Mouse (Mus musculus): Measurements from ENCODE around the gene Tmod4. TPM values are rescaled to one million over a fixed set of nuclear protein-coding genes. Genes with fewer than 3 reads are reported as not detected.
A peak's percentile ranks its signal among the peaks of the same experiment; 100 is the strongest.
"Not testable (repeated sequence)": the region's sequence is repeated elsewhere in the genome, so short reads cannot be mapped to it uniquely, and the experiment has no call there.

Gene Tmod4
- polyA plus RNA-seq (2015; fragmentation: Nextera tagmentation; extraction: Ambion mirVana) = 0.72 and 0.81 TPM in 2 replicates

DNA sequence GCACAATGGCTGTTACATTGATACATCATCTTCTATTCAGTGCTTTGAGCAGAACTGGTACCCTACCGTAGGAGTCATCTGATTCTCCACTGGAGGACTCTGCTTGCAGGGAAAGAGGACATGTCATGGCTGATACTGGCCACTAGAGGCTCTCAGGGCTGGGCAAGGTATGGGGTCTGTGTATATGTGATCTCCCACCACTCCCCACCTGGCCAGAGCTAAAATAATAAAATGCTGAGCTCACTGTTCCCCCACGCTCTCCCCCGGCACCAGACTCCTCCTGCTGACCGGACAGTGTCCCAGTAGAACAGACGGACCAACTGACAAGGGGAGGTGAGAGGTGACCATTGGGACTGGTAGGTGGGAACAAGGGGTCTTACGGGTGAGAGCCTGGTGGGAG is at the start of gene Tmod4:
Tmod4 (plus strand) TSS at position 231 of the 400 bp plus-strand sequence.
- peaks cover 14% of the 10 kb centered on the region for H3K4me1 ChIP-seq
- 65% methylated on average over 6 of the region's 6 CpGs for WGBS

DNA sequence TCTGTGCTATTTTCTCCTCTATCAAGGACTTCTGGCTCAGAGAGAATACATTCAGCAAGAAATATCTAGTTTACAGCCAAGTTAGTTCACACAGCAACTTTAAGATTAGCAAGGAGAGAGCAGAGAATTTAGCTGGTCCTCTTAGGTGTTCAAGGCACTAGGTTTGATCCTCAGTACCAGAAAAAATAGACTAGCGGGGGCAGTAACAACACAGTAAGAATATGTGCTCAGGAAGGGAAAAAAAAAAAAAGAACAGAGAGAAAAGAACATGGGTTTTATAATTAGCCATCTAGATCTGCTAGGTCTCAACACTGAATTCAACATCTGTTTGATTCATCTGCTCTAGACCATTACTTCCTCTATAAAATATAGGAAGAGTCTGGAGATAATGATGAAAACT is 36.2 kb upstream of the Tmod4 start:
- H3K9me3 ChIP-seq (replicated peaks) = no peaks in the 10 kb centered on the region
- no peak overlapping the region for H3K27ac ChIP-seq
- H3K4me2 ChIP-seq = no peak overlapping the region
- no peaks in the 10 kb centered on the region for H3K27me3 ChIP-seq
- H3K9ac ChIP-seq = no peak overlapping the region
- H3K36me3 ChIP-seq (ENCODE audit: poor library complexity, severe bottlenecking) = peaks cover 6% of the 10 kb centered on the region; the same call in 1 of the 2 replicates
- ATAC-seq = no peak
- 96% methylated on average over 1 of the region's 1 CpGs for WGBS
- H3K4me3 ChIP-seq = no peak overlapping the region
- no peaks in the 10 kb centered on the region for H3K4me1 ChIP-seq

More for the DNA sequence above, at the start of gene Tmod4:
- Histone ChIP-seq H3K27ac (0 out of 2 replicates have a peak within 1 kb of the TSS, but pooled peaks have one; percentile 63), H3K36me3 (ENCODE audit: poor library complexity, severe bottlenecking) (peaks cover 49% of the 10 kb centered on the region), H3K9ac (no peak within 1 kb of the TSS; the same call in 1 of the 2 replicates), H3K27me3 (no peaks in the 10 kb centered on the region), H3K9me3 (replicated peaks) (no peaks in the 10 kb centered on the region), H3K4me2 (no peak within 1 kb of the TSS), H3K4me3 (no peak within 1 kb of the TSS)
- ATAC-seq = peak; percentile 47; the same call in 1 of the 2 replicates

DNA sequence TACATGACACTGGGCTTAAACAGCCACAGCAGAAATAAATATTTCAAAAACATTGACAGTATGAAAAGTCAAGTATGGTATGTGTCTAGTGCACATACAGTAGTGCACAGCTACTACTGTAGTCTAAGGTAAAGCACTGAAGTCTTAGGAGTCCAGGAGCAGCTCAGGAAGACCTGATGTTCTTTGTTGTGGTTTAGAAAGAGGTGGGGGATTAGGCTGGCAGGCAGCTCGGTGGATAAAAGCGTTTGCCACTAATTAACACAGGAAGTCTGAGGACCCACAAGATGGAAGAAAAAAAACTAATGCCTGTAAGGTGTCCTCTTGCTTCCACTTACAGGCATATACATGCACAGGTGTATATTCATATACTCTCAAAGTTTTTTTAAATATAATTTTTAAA is 23.4 kb upstream of the Tmod4 start:
- no peak for ATAC-seq
- H3K27ac ChIP-seq = no peak overlapping the region
- no peak overlapping the region for H3K9ac ChIP-seq
- peaks cover 24% of the 10 kb centered on the region for H3K36me3 ChIP-seq (ENCODE audit: poor library complexity, severe bottlenecking)
- no peaks in the 10 kb centered on the region for H3K9me3 ChIP-seq (replicated peaks)
- WGBS = 4% methylated on average over 2 of the region's 2 CpGs
- H3K4me2 ChIP-seq = no peak overlapping the region
- no peak overlapping the region for H3K4me3 ChIP-seq
- H3K4me1 ChIP-seq = peaks cover 20% of the 10 kb centered on the region
- H3K27me3 ChIP-seq = no peaks in the 10 kb centered on the region

DNA sequence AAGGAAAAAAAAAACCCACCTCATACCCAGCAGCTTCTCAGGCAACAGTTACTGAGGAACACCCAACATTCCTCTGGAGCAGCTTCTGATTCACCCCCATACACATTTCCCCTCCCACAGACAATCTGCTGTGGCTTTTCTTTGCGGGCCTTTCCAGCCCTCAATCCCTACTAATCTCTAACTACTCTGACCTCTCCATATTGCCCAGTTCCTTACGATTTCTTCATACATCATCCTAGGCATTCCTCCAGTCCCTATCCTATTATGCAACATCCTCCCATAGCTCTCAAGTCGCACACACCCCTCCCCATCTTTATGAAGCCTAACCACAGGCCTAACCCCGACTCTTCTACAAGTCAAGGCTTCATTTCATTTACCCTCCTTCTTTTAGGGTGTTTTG is 19.2 kb upstream of the Tmod4 start:
- WGBS = 83% methylated on average over 4 of the region's 4 CpGs
- H3K27ac ChIP-seq = no peak overlapping the region
- ATAC-seq = no peak
- no peaks in the 10 kb centered on the region for H3K9me3 ChIP-seq (replicated peaks)
- peak overlapping the region; percentile 94 for H3K9ac ChIP-seq
- peaks cover 20% of the 10 kb centered on the region for H3K4me1 ChIP-seq
- H3K36me3 ChIP-seq (ENCODE audit: poor library complexity, severe bottlenecking) = 0 out of 2 replicates have a peak, but pooled peaks cover 11% of the 10 kb centered on the region
- peak overlapping the region; percentile 85 for H3K4me2 ChIP-seq
- no peaks in the 10 kb centered on the region for H3K27me3 ChIP-seq
- peak overlapping the region; percentile 100 for H3K4me3 ChIP-seq

DNA sequence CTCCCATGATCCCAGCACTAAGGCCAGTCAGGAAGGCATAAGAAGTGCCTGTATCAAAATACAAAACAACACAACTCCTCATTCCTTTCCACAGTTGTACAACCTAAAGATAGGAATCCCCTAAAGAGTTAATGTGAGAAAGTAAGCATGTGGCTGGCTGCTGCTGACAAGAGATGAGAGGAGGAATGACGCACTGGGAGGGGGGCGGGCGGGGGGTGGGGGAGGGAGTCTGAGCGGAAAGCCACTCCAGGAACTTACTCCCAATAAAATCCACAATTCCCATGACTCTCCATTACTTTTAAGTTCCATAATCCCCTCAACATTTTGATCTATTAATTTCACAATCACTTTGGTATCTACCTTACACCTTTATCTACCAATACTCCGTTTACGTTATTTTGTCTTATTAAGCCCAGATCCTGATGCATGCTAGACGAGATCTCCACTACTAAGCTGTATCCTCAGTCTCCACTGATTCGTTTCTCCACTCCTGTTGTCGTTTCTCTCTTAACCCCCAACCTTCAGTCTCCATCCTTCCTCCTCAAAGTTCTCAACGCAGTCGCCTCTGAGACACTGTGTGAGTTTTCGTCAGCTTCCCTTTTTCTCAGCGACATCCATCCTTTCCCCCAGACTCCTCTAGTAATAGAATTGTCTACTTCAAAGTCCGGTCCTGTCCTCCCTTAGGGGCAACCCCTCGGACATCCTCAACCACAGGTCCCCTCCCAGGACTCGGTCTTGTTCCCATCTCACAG is 18.5 kb upstream of the Tmod4 start:
- WGBS = under 1% methylated on average over 16 of the region's 16 CpGs
- H3K9me3 ChIP-seq (replicated peaks) = no peaks in the 10 kb centered on the region
- ATAC-seq = no peak

DNA sequence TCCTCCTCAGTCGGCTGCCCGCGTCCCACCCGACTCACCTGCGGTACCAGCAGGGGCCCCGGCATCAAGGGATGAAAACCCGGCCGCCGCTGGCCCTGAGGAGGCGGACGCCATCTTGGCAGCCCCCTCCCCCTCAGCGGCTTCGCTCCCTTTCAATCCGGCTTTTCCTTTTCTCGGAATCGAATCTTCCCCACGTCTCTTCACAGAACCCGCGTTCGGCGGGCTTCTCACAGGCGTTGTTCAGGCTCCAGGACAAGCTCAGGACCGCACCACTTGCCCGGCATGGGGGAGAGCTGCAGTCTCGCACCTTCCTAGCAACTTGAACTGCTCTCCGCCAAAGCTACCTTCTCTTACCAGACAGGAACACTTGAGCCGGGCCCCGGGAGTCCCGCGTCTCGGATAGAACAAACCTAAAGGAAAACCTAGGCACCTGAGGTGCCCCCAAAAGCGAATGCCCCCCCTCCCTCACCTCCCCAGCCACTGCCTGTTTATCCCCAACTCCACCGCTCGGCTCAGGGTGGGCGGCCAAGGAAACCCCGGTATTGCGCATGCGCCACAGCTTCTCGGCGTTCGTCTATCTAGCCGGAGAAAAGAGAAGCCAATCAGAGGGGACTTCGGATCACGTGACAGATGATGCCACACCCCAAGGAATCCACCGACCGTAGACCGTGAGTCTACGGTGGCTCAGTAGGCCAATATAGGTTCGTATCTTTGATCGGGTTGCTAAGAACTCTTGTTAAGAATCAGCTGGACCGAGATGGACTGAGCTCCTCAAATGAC is 17.7 kb upstream of the Tmod4 start, which contains the start of gene Pip5k1a:
Pip5k1a (minus strand) TSS at position 593 of the 780 bp plus-strand sequence.
- Histone ChIP-seq H3K27ac (peak within 1 kb of the TSS; percentile 82), H3K9ac (peak within 1 kb of the TSS; percentile 94), H3K4me3 (peak within 1 kb of the TSS; percentile 100), H3K36me3 (ENCODE audit: poor library complexity, severe bottlenecking) (0 out of 2 replicates have a peak, but pooled peaks cover 7% of the 10 kb centered on the region), H3K4me2 (peak within 1 kb of the TSS; percentile 85), H3K4me1 (peaks cover 17% of the 10 kb centered on the region), H3K27me3 (no peaks in the 10 kb centered on the region), H3K9me3 (replicated peaks) (no peaks in the 10 kb centered on the region)
- under 1% methylated on average over 51 of the region's 51 CpGs for WGBS
- peak; percentile 92 for ATAC-seq

More for the DNA sequence above, 18.5 kb upstream of the Tmod4 start:
- Histone ChIP-seq H3K4me2 (peak overlapping the region; percentile 85), H3K27ac (peak overlapping the region; percentile 82), H3K4me1 (peaks cover 20% of the 10 kb centered on the region), H3K9ac (peak overlapping the region; percentile 94), H3K27me3 (no peaks in the 10 kb centered on the region), H3K4me3 (peak overlapping the region; percentile 100), H3K36me3 (ENCODE audit: poor library complexity, severe bottlenecking) (0 out of 2 replicates have a peak, but pooled peaks cover 11% of the 10 kb centered on the region)

DNA sequence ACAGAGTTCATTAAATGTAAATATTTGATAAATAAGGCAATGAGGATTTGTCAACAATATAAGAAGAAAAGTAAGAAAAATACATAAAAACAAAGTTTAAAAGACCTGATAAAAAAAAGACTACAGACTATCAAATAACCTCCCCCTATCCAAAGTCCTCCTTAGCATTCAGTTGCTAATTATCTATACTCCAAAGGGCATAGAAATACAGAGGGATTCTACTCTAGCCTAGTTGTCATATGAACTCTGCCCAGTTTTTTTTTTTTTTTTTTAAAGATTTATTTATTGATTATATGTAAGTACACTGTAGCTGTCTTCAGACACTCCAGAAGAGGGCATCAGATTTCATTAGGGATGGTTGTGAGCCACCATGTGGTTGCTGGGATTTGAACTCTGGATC is 17.0 kb upstream of the Tmod4 start:
- H3K27me3 ChIP-seq; ATAC-seq; H3K27ac ChIP-seq; H3K9ac ChIP-seq; H3K36me3 ChIP-seq (ENCODE audit: poor library complexity, severe bottlenecking); H3K9me3 ChIP-seq (replicated peaks): not testable (repeated sequence)
- Histone ChIP-seq H3K4me2 (peak overlapping the region; percentile 63), H3K4me3 (peak overlapping the region; percentile 100), H3K4me1 (peaks cover 17% of the 10 kb centered on the region)

DNA sequence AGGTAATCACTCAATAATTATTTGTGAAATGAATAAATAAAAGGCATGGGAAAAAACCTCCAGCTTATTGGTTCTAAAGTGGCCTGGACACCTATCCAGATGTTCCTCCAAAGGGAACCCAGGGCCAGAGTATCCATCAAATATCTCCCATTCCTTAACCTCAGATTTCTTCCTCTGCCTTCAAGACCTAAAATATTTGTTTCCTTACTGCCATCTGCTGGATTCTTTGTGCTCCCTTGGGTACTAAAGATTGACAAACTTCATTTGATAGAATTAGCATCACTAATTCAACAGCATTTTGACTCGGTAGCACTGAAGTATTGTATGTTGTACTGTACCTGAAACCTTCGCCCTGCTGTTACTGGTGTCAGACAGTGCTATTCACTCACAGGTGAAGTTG is 16.4 kb upstream of the Tmod4 start:
- H3K9ac ChIP-seq = no peak overlapping the region
- H3K4me3 ChIP-seq = no peak overlapping the region
- H3K4me2 ChIP-seq = no peak overlapping the region
- WGBS = 70% methylated on average over 2 of the region's 2 CpGs
- no peak overlapping the region for H3K27ac ChIP-seq
- H3K27me3 ChIP-seq = no peaks in the 10 kb centered on the region
- H3K4me1 ChIP-seq = peaks cover 21% of the 10 kb centered on the region
- ATAC-seq = no peak
- 0 out of 2 replicates have a peak, but pooled peaks cover 4% of the 10 kb centered on the region for H3K36me3 ChIP-seq (ENCODE audit: poor library complexity, severe bottlenecking)
- no peaks in the 10 kb centered on the region for H3K9me3 ChIP-seq (replicated peaks)

DNA sequence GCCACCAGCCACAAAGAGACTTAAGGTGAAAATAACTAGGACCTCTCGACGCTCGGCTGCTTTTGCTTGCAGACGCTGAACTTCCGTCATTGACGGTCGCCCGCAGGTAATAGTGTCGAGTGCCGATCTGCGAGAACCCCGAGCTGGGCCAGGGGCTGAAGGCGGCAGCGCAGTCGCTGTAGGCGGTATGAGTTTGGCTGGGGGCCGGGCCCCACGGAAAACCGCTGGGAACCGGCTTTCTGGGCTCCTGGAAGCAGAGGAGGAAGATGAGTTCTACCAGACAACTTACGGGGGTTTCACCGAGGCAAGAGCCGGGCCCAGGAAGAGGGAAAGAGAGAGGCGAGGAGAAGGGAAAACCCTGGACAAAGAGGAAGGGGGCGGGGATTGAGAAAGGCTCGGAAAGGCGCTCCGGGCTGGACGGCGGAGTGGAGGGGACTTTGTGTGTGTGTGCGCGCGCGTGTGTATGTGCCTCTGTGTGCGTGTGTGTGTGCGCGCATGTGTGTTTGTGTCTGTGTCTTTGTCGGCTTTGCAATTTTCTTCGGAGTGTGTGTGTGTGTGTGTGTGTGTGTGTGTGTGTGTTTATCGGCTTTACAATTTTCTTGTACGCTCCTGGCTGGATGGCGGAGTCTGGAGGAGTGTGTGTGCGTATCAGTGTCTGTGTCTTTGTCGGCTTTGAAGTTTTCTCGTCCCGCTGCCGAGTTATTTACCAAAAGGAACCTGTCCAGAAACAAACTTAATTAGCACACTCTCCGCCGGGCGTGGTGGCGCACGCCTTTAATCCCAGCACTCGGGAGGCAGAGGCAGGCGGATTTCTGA is 13.2 kb upstream of the Tmod4 start, which contains the start of gene Vps72:
Vps72 (plus strand) TSS at position 112 of the 816 bp plus-strand sequence.
- WGBS = under 1% methylated on average over 54 of the region's 54 CpGs
- H3K9ac ChIP-seq = peak within 1 kb of the TSS; percentile 84
- H3K27me3 ChIP-seq = no peaks in the 10 kb centered on the region
- no peaks in the 10 kb centered on the region for H3K9me3 ChIP-seq (replicated peaks)
- peak within 1 kb of the TSS; percentile 79 for H3K4me3 ChIP-seq
- H3K4me1 ChIP-seq = peaks cover 9% of the 10 kb centered on the region
- H3K27ac ChIP-seq = peak within 1 kb of the TSS; percentile 98
- H3K4me2 ChIP-seq = peak within 1 kb of the TSS; percentile 55
- peaks cover 17% of the 10 kb centered on the region for H3K36me3 ChIP-seq (ENCODE audit: poor library complexity, severe bottlenecking)
- peak; percentile 73 for ATAC-seq

DNA sequence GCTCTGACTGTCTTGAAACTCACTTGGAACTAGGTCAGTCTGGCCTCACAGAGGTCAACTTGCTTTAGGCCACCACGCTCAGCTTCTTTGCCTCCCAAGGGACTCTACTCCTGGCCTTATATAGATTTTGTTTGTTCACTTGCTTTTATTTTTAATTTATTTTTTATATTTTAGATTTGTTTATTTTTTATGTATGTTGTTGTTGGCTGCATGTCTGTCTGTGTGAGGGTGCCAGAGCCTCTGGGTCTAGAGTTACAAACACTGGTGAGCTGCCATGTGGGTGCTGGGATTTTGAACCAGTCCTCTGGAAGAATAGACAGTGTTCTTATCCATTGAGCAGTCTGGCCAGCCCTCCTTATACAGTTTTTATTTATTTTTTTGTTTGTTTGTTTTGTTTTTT is 11.5 kb upstream of the Tmod4 start:
- H3K36me3 ChIP-seq (ENCODE audit: poor library complexity, severe bottlenecking) = peaks cover 27% of the 10 kb centered on the region
- ATAC-seq = no peak
- H3K9me3 ChIP-seq (replicated peaks) = no peaks in the 10 kb centered on the region
- H3K9ac ChIP-seq = peak overlapping the region; percentile 44; the same call in 1 of the 2 replicates
- no peaks in the 10 kb centered on the region for H3K27me3 ChIP-seq
- WGBS = 100% methylated on average over 1 of the region's 1 CpGs
- peaks cover 9% of the 10 kb centered on the region for H3K4me1 ChIP-seq
- no peak overlapping the region for H3K27ac ChIP-seq
- peak overlapping the region; percentile 55 for H3K4me2 ChIP-seq
- H3K4me3 ChIP-seq = peak overlapping the region; percentile 79

DNA sequence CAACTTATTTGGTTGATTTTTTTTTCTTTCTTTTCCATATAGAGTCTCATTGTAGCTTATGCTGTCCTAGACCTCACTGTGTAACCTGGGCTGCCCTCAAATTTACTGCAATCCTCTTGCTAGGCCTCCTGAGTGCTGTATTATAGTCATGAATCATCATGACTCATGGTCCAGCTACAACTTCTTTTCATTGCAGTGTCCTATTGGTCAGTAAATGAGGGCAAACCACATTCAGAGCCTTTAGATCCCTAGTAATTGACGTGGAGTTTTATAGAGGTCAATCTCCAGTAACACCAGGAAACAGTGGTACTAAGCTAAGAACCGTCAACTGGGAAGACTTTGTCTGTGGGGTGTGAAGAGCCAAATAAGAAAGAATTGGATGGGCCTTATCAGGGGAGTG is 6.5 kb upstream of the Tmod4 start:
- ATAC-seq = no peak
- Histone ChIP-seq H3K9me3 (replicated peaks) (no peaks in the 10 kb centered on the region), H3K36me3 (ENCODE audit: poor library complexity, severe bottlenecking) (peaks cover 77% of the 10 kb centered on the region), H3K4me2 (no peak overlapping the region), H3K4me3 (no peak overlapping the region), H3K27me3 (no peaks in the 10 kb centered on the region), H3K4me1 (no peaks in the 10 kb centered on the region; the same call in 1 of the 2 replicates), H3K27ac (no peak overlapping the region), H3K9ac (no peak overlapping the region)
- 99% methylated on average over 2 of the region's 2 CpGs for WGBS

All from forebrain, embryonic 13.5 days (tissue).